Mouse (Mus musculus): ENCODE measurements around the gene Bmp6. TPM values are rescaled to one million over a fixed set of nuclear protein-coding genes. Genes with fewer than 3 reads are reported as not detected.

Bmp6 gene
- total and polyA plus RNA-seq, 3 experiments, result 0.05 TPM; not detected in 2

DNA sequence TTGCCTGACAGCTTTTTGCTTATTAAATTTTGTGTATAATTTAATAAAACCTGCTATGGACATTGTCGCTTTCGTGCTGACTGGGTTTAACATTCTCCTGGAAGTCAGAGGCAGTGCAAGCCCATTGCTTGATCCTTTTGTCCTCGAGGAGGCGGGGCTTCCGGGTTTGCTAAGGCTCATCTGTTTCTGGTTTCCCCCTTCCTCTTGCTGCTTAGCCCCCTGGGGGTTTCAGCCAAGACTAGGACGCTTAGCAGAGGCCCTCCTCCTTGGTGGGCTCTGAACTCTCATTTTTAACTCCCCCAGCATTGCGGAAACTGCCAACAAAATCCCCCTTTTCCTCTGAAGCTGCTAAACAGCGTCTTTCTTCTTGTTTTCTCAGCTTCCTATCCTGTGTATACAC lies 132.0 kb downstream of the Bmp6 start:
- Histone ChIP-seq H3K27me3 (ENCODE audit: insufficient read depth, low read length) (peaks cover 33% of the 10 kb centered on the region), H3K4me1 (ENCODE audit: insufficient read depth, low read depth, low read length) (no peaks in the 10 kb centered on the region), H3K4me3 (ENCODE audit: low read depth, low read length) (no peak overlapping the region), H3K9me3 (replicated peaks) (no peaks in the 10 kb centered on the region), H3K36me3 (replicated peaks) (no peaks in the 10 kb centered on the region)
- no peak for ATAC-seq (ENCODE audit: extremely low read depth, insufficient number of reproducible peaks, low FRiP score, poor library complexity, severe bottlenecking)
- DNase-seq (ENCODE audit: low spot score), result no peak
- TF ChIP-seq GATA2 (IDR thresholded peaks at IDR 0.05; ENCODE audit: borderline replicate concordance, low read depth, low read length) (no peak), TAL1 (conservative IDR thresholded peaks at IDR 0.05; ENCODE audit: low read depth, low read length) (no peak), GATA1 (IDR thresholded peaks at IDR 0.05; ENCODE audit: borderline replicate concordance, low read length) (no peak), POLR2AphosphoS5 (IDR thresholded peaks at IDR 0.05; ENCODE audit: insufficient replicate concordance, low read depth, low read length) (no peak), CTCF (IDR thresholded peaks at IDR 0.05; ENCODE audit: low read depth, low read length) (no peak)

- DNase-seq (ENCODE audit: low spot score), result no peak
These were observed 136.1 kb downstream of the Bmp6 start for GRCm38 (mm10) chr13:38481021-38481420.

DNA sequence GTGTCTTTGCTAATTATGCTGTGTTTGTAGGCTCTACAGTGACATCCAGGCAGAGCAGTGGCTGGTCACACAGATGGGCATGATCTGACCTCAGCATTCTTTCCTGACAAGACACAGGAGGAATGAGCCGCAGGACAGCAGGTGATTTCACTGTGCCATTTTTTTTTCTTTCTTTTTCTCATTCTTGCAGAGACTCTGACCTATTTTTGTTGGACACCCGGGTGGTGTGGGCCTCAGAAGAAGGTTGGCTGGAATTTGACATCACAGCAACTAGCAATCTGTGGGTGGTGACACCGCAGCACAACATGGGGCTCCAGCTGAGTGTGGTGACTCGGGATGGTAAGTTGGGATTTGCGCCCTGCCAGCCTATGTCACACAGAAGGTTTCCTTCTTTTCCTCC lies 139.8 kb downstream of the Bmp6 start:
- DNase-seq (ENCODE audit: low spot score), result no peak
- no peak for TF ChIP-seq GATA1 (IDR thresholded peaks at IDR 0.05; ENCODE audit: borderline replicate concordance, low read length)
- no peak for TF ChIP-seq POLR2AphosphoS5 (IDR thresholded peaks at IDR 0.05; ENCODE audit: insufficient replicate concordance, low read depth, low read length)
- no peak for TF ChIP-seq CTCF (IDR thresholded peaks at IDR 0.05; ENCODE audit: low read depth, low read length)
- no peak for TF ChIP-seq TAL1 (conservative IDR thresholded peaks at IDR 0.05; ENCODE audit: low read depth, low read length)
- TF ChIP-seq GATA2 (IDR thresholded peaks at IDR 0.05; ENCODE audit: borderline replicate concordance, low read depth, low read length), result no peak
- ATAC-seq (ENCODE audit: extremely low read depth, insufficient number of reproducible peaks, low FRiP score, poor library complexity, severe bottlenecking), result no peak
- peaks cover 48% of the 10 kb centered on the region for H3K27me3 ChIP-seq (ENCODE audit: insufficient read depth, low read length)
- H3K36me3 ChIP-seq (replicated peaks), result no peaks in the 10 kb centered on the region
- H3K4me3 ChIP-seq (ENCODE audit: low read depth, low read length), result no peak overlapping the region
- no peaks in the 10 kb centered on the region for H3K4me1 ChIP-seq (ENCODE audit: insufficient read depth, low read depth, low read length)
- H3K9me3 ChIP-seq (replicated peaks), result no peaks in the 10 kb centered on the region

More at GRCm38 (mm10) chr13:38481021-38481420, 136.1 kb downstream of the Bmp6 start:
- TF ChIP-seq GATA1 (IDR thresholded peaks at IDR 0.05; ENCODE audit: borderline replicate concordance, low read length) (no peak), GATA2 (IDR thresholded peaks at IDR 0.05; ENCODE audit: borderline replicate concordance, low read depth, low read length) (no peak), POLR2AphosphoS5 (IDR thresholded peaks at IDR 0.05; ENCODE audit: insufficient replicate concordance, low read depth, low read length) (no peak), TAL1 (conservative IDR thresholded peaks at IDR 0.05; ENCODE audit: low read depth, low read length) (no peak), CTCF (IDR thresholded peaks at IDR 0.05; ENCODE audit: low read depth, low read length) (no peak)
- Histone ChIP-seq H3K4me3 (ENCODE audit: low read depth, low read length) (no peak overlapping the region), H3K27me3 (ENCODE audit: insufficient read depth, low read length) (peaks cover 44% of the 10 kb centered on the region), H3K4me1 (ENCODE audit: insufficient read depth, low read depth, low read length) (no peaks in the 10 kb centered on the region), H3K9me3 (replicated peaks) (no peaks in the 10 kb centered on the region), H3K36me3 (replicated peaks) (no peaks in the 10 kb centered on the region)
- no peak for ATAC-seq (ENCODE audit: extremely low read depth, insufficient number of reproducible peaks, low FRiP score, poor library complexity, severe bottlenecking)

DNA sequence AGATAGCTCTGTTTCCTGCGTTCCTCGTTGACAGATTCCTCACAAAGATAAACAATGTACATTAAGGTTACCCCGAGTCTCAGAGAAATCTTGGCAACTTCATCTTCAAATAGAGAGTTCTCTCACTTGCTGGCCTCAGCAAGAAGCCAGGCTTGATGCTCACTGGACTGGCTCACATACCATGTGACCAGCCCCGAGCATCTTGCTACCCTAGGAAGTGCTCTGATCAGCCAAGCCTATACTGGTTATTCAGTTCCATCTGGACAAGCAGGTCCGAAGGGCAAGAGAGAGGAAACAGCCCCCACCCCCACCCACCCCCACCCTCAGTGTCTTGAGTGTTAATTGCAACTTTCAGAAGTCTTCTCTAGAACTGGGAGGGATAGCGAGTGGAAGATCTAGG lies 141.9 kb downstream of the Bmp6 start:
- DNase-seq (ENCODE audit: low spot score) (no peak), ATAC-seq (ENCODE audit: extremely low read depth, insufficient number of reproducible peaks, low FRiP score, poor library complexity, severe bottlenecking) (no peak)
- peaks cover 44% of the 10 kb centered on the region for H3K27me3 ChIP-seq (ENCODE audit: insufficient read depth, low read length)
- no peaks in the 10 kb centered on the region for H3K9me3 ChIP-seq (replicated peaks)
- H3K36me3 ChIP-seq (replicated peaks), result no peaks in the 10 kb centered on the region
- TF ChIP-seq POLR2AphosphoS5 (IDR thresholded peaks at IDR 0.05; ENCODE audit: insufficient replicate concordance, low read depth, low read length) (no peak), CTCF (IDR thresholded peaks at IDR 0.05; ENCODE audit: low read depth, low read length) (no peak), TAL1 (conservative IDR thresholded peaks at IDR 0.05; ENCODE audit: low read depth, low read length) (no peak), GATA1 (IDR thresholded peaks at IDR 0.05; ENCODE audit: borderline replicate concordance, low read length) (no peak), GATA2 (IDR thresholded peaks at IDR 0.05; ENCODE audit: borderline replicate concordance, low read depth, low read length) (no peak)
- no peaks in the 10 kb centered on the region for H3K4me1 ChIP-seq (ENCODE audit: insufficient read depth, low read depth, low read length)
- no peak overlapping the region for H3K4me3 ChIP-seq (ENCODE audit: low read depth, low read length)

DNA sequence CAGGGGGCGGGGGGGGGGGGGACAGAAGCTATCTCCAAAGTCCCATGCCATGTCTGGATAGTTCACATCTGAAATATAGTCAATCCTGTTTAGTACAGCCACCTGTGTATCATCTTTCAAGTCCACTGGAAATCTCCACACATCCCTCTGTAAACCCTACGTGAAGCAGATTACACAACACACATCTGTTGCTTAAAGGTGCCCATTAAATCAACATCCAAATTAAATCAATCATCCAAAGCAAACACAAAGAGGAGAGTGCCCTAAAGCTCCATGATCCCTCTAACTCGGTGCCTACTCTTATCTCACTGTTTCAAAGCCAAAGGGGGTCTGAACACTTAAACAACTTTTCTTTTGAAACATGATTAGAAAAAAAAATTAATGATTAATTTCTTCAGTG lies 151.8 kb downstream of the Bmp6 start:
- Histone ChIP-seq H3K9me3 (replicated peaks) (no peaks in the 10 kb centered on the region), H3K27me3 (ENCODE audit: insufficient read depth, low read length) (peaks cover 20% of the 10 kb centered on the region), H3K36me3 (replicated peaks) (peaks cover 31% of the 10 kb centered on the region), H3K4me1 (ENCODE audit: insufficient read depth, low read depth, low read length) (no peaks in the 10 kb centered on the region), H3K4me3 (ENCODE audit: low read depth, low read length) (no peak overlapping the region)
- TF ChIP-seq CTCF (IDR thresholded peaks at IDR 0.05; ENCODE audit: low read depth, low read length) (no peak), GATA2 (IDR thresholded peaks at IDR 0.05; ENCODE audit: borderline replicate concordance, low read depth, low read length) (no peak), GATA1 (IDR thresholded peaks at IDR 0.05; ENCODE audit: borderline replicate concordance, low read length) (no peak), POLR2AphosphoS5 (IDR thresholded peaks at IDR 0.05; ENCODE audit: insufficient replicate concordance, low read depth, low read length) (no peak), TAL1 (conservative IDR thresholded peaks at IDR 0.05; ENCODE audit: low read depth, low read length) (no peak)
- ATAC-seq (ENCODE audit: extremely low read depth, insufficient number of reproducible peaks, low FRiP score, poor library complexity, severe bottlenecking), result no peak
- no peak for DNase-seq (ENCODE audit: low spot score)

GRCm38 (mm10) chr13:38501314-38501713 lies 156.4 kb downstream of the Bmp6 start:
- Histone ChIP-seq H3K4me1 (ENCODE audit: insufficient read depth, low read depth, low read length) (peaks cover 15% of the 10 kb centered on the region), H3K4me3 (ENCODE audit: low read depth, low read length) (no peak overlapping the region), H3K36me3 (replicated peaks) (peaks cover 76% of the 10 kb centered on the region), H3K9me3 (replicated peaks) (no peaks in the 10 kb centered on the region), H3K27me3 (ENCODE audit: insufficient read depth, low read length) (peaks cover 3% of the 10 kb centered on the region)
- no peak for TF ChIP-seq TAL1 (conservative IDR thresholded peaks at IDR 0.05; ENCODE audit: low read depth, low read length)
- no peak for TF ChIP-seq GATA1 (IDR thresholded peaks at IDR 0.05; ENCODE audit: borderline replicate concordance, low read length)
- TF ChIP-seq POLR2AphosphoS5 (IDR thresholded peaks at IDR 0.05; ENCODE audit: insufficient replicate concordance, low read depth, low read length), result no peak
- TF ChIP-seq CTCF (IDR thresholded peaks at IDR 0.05; ENCODE audit: low read depth, low read length), result no peak
- TF ChIP-seq GATA2 (IDR thresholded peaks at IDR 0.05; ENCODE audit: borderline replicate concordance, low read depth, low read length), result no peak
- DNase-seq (ENCODE audit: low spot score) (no peak), ATAC-seq (ENCODE audit: extremely low read depth, insufficient number of reproducible peaks, low FRiP score, poor library complexity, severe bottlenecking) (no peak)

Measured in G1E (cell line).